Comparison of ENCODE assay signal across 23 mouse cellular contexts in the genomic region with DNA sequence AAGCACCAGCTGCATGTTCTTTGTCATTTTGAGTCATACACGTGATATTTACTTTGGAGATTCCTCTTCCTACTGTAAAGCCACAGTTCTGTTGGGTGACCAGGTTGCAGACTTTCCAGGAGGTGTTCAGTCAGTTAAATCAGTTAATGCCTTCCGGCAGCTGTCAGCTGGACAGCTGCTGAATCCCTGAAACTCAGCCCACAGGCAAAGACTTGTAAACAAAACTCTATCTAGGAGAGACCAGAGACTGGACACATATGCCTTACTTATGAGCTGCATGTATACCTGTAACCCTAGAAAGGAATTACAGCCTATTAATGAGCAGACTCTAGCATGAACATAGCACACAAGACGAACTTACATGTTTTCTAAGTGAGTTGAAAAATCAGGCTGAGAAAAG.
DNase-seq lines count a peak whose midpoint lies in the region; ATAC-seq and TF ChIP-seq lines count a peak whose summit lies in the region.
"Had no signal": no experiment of that assay in that cellular context is flagged by ENCODE, and none has a peak within 500 bp of the region (broad histone marks: within the 10 kb centered on the region; RNA-seq: fewer than 3 reads in every experiment).

No protein-coding gene starts in this region.

- TF ChIP-seq POLR2A in CH12.LX (IDR thresholded peaks at IDR 0.05; ENCODE audit: low read depth, low read length) = no peak

- no peaks in the 10 kb centered on the region for H3K36me3 ChIP-seq in intestine, embryonic 15.5 days
- no peaks in the 10 kb centered on the region for H3K36me3 ChIP-seq in intestine, postnatal 0 days (ENCODE audit: control insufficient read depth, insufficient read depth)
- H3K36me3 ChIP-seq in CH12.LX (replicated peaks in 1 of 2; ENCODE audit: control insufficient read depth in 1 of 2, insufficient read depth in 1 of 2, low read length in 1 of 2) = no peaks in the 10 kb centered on the region
- H3K36me3 ChIP-seq in embryonic facial prominence, embryonic 11.5 days (replicated peaks; ENCODE audit: control insufficient read depth, insufficient read depth, low read depth, low read length) = no peaks in the 10 kb centered on the region
- H3K36me3 ChIP-seq in liver, postnatal 0 days (replicated peaks; ENCODE audit: insufficient read depth, low read length) = no peaks in the 10 kb centered on the region
- H3K36me3 ChIP-seq: embryonic facial prominence, embryonic 13.5 days; heart, embryonic 13.5 days; hindbrain, embryonic 12.5 days had no signal

- no peak for DNase-seq in CH12.LX (ENCODE audit: extremely low read depth)
- DNase-seq in embryonic facial prominence, embryonic 11.5 days (ENCODE audit: low spot score) = peak; percentile 19
- peak; percentile 16 for DNase-seq in mesoderm, embryonic 11.5 days (ENCODE audit: low read depth, low spot score)
- no peak for DNase-seq in liver, postnatal 0 days
- DNase-seq in frontal cortex, postnatal 36 days (ENCODE audit: low spot score in 2 of 2) = no peak
- no peak for DNase-seq in left cerebral cortex, postnatal 36 days (ENCODE audit: low spot score in 2 of 2)
- DNase-seq: adrenal gland, adult 8-10 months; adrenal gland, postnatal 36 days; cerebellum, adult 11 months; cerebellum, adult 8-10 months; cerebellum, postnatal 14 days; forebrain, postnatal 0 days; gastrocnemius, postnatal 36 days; heart, adult 11 months; heart, postnatal 4 days had no signal

- no peak overlapping the region for H3K9ac ChIP-seq in intestine, embryonic 15.5 days
- H3K9ac ChIP-seq in intestine, postnatal 0 days (ENCODE audit: low read depth, low read length) = no peak overlapping the region
- H3K9ac ChIP-seq in CH12.LX (ENCODE audit: insufficient read depth, low read depth) = no peak overlapping the region
- H3K9ac ChIP-seq in embryonic facial prominence, embryonic 11.5 days (replicated peaks; ENCODE audit: low read length) = no peak overlapping the region
- H3K9ac ChIP-seq in liver, postnatal 0 days (replicated peaks) = no peak overlapping the region
- H3K9ac ChIP-seq: embryonic facial prominence, embryonic 13.5 days; forebrain, embryonic 13.5 days; forebrain, postnatal 0 days; heart, embryonic 13.5 days; hindbrain, embryonic 12.5 days had no signal

- no peaks in the 10 kb centered on the region for H3K27me3 ChIP-seq in intestine, embryonic 15.5 days (replicated peaks)
- no peaks in the 10 kb centered on the region for H3K27me3 ChIP-seq in intestine, postnatal 0 days (replicated peaks; ENCODE audit: control insufficient read depth, insufficient read depth, low read length)
- H3K27me3 ChIP-seq in CH12.LX (replicated peaks) = no peaks in the 10 kb centered on the region
- H3K27me3 ChIP-seq in embryonic facial prominence, embryonic 11.5 days (ENCODE audit: control insufficient read depth, insufficient read depth, low read length) = no peaks in the 10 kb centered on the region
- H3K27me3 ChIP-seq in liver, postnatal 0 days (ENCODE audit: insufficient read depth, low read length) = no peaks in the 10 kb centered on the region
- H3K27me3 ChIP-seq: embryonic facial prominence, embryonic 13.5 days; forebrain, embryonic 13.5 days; heart, embryonic 13.5 days; hindbrain, embryonic 12.5 days had no signal

- H3K4me3 ChIP-seq in intestine, embryonic 15.5 days (replicated peaks) = no peak overlapping the region
- H3K4me3 ChIP-seq in intestine, postnatal 0 days (ENCODE audit: low read depth, low read length) = no peak overlapping the region
- no peak overlapping the region for H3K4me3 ChIP-seq in CH12.LX (replicated peaks in 1 of 3; ENCODE audit: low read depth in 2 of 3, low read length in 2 of 3, poor library complexity in 1 of 3)
- H3K4me3 ChIP-seq in embryonic facial prominence, embryonic 11.5 days (ENCODE audit: low read depth, low read length) = no peak overlapping the region
- no peak overlapping the region for H3K4me3 ChIP-seq in liver, postnatal 0 days (ENCODE audit: low read depth, low read length)
- H3K4me3 ChIP-seq: embryonic facial prominence, embryonic 13.5 days; forebrain, embryonic 13.5 days; heart, embryonic 13.5 days; hindbrain, embryonic 12.5 days had no signal

- H3K4me2 ChIP-seq in intestine, embryonic 15.5 days (replicated peaks) = no peak overlapping the region
- no peak overlapping the region for H3K4me2 ChIP-seq in intestine, postnatal 0 days (replicated peaks; ENCODE audit: low read depth)
- no peak overlapping the region for H3K4me2 ChIP-seq in CH12.LX (ENCODE audit: insufficient read depth, low read depth, poor library complexity, severe bottlenecking)
- H3K4me2 ChIP-seq in embryonic facial prominence, embryonic 11.5 days (ENCODE audit: low read depth, low read length) = no peak overlapping the region
- H3K4me2 ChIP-seq in liver, postnatal 0 days (ENCODE audit: low read depth, low read length) = no peak overlapping the region
- H3K4me2 ChIP-seq: embryonic facial prominence, embryonic 13.5 days; forebrain, embryonic 13.5 days; heart, embryonic 13.5 days; hindbrain, embryonic 12.5 days had no signal

- in situ Hi-C loops in CH12.LX (cut with MboI; ENCODE audit: low pct_ligation_motif_present, low pct_unique_long_range_greater_than_20kb, low sequenced_read_pairs) = no loop called here

- H3K79me2 ChIP-seq in CH12.LX (replicated peaks; ENCODE audit: control insufficient read depth, extremely low read depth, insufficient read depth, poor library complexity, severe bottlenecking) = no peaks in the 10 kb centered on the region

- no peak for TF ChIP-seq EP300 in CH12.LX (IDR thresholded peaks at IDR 0.05; ENCODE audit: low read length)
- TF ChIP-seq EP300 in liver, postnatal 0 days (IDR thresholded peaks at IDR 0.05; ENCODE audit: low read depth) = no peak

- peak; percentile 53; the same call in 1 of the 2 replicates for ATAC-seq in intestine, embryonic 15.5 days
- ATAC-seq in intestine, postnatal 0 days = no peak
- ATAC-seq in embryonic facial prominence, embryonic 11.5 days (replicated peaks; ENCODE audit: insufficient number of reproducible peaks, low FRiP score, low TSS enrichment, low read depth) = no peak
- ATAC-seq in liver, postnatal 0 days = no peak
- ATAC-seq: forebrain, embryonic 13.5 days; forebrain, postnatal 0 days; hindbrain, embryonic 16.5 days; inflammation-experienced regulatory T-cells, adult 6 months had no signal

- no peak for TF ChIP-seq RAD21 in CH12.LX (IDR thresholded peaks at IDR 0.05; ENCODE audit: low read depth, low read length)

- WGBS in intestine, embryonic 15.5 days = 42% methylated on average over 3 of the region's 3 CpGs
- 53% methylated on average over 3 of the region's 3 CpGs for WGBS in intestine, postnatal 0 days
- WGBS in embryonic facial prominence, embryonic 11.5 days = 55% methylated on average over 3 of the region's 3 CpGs
- WGBS in liver, postnatal 0 days (ENCODE audit: insufficient replicate concordance) = 49% methylated on average over 3 of the region's 3 CpGs

- intact Hi-C loops in left cerebral cortex, postnatal 36 days (cut with DNase I) = no loop called here

- no peak overlapping the region for H3K27ac ChIP-seq in intestine, embryonic 15.5 days
- H3K27ac ChIP-seq in intestine, postnatal 0 days (ENCODE audit: low read depth, low read length) = no peak overlapping the region
- H3K27ac ChIP-seq in CH12.LX (ENCODE audit: insufficient read depth, low read depth) = no peak overlapping the region
- no peak overlapping the region for H3K27ac ChIP-seq in embryonic facial prominence, embryonic 11.5 days (replicated peaks; ENCODE audit: low read depth, low read length)
- no peak overlapping the region for H3K27ac ChIP-seq in liver, postnatal 0 days (ENCODE audit: low read depth)
- H3K27ac ChIP-seq: embryonic facial prominence, embryonic 13.5 days; forebrain, embryonic 13.5 days; heart, embryonic 13.5 days; hindbrain, embryonic 12.5 days had no signal

- no peaks in the 10 kb centered on the region for H3K9me3 ChIP-seq in intestine, embryonic 15.5 days
- no peaks in the 10 kb centered on the region for H3K9me3 ChIP-seq in intestine, postnatal 0 days (ENCODE audit: control insufficient read depth)
- no peaks in the 10 kb centered on the region for H3K9me3 ChIP-seq in CH12.LX (replicated peaks; ENCODE audit: low read length)
- H3K9me3 ChIP-seq in embryonic facial prominence, embryonic 11.5 days (replicated peaks; ENCODE audit: control insufficient read depth, low read length) = no peaks in the 10 kb centered on the region
- H3K9me3 ChIP-seq in liver, postnatal 0 days (ENCODE audit: low read length) = no peaks in the 10 kb centered on the region
- H3K9me3 ChIP-seq: embryonic facial prominence, embryonic 13.5 days; forebrain, embryonic 13.5 days; heart, embryonic 13.5 days; hindbrain, embryonic 12.5 days had no signal

- no peaks in the 10 kb centered on the region for H3K4me1 ChIP-seq in intestine, embryonic 15.5 days (replicated peaks)
- H3K4me1 ChIP-seq in intestine, postnatal 0 days (replicated peaks; ENCODE audit: control insufficient read depth, insufficient read depth, low read length) = no peaks in the 10 kb centered on the region
- H3K4me1 ChIP-seq in CH12.LX (ENCODE audit: control insufficient read depth in 1 of 2, insufficient read depth in 2 of 2) = no peaks in the 10 kb centered on the region
- no peaks in the 10 kb centered on the region for H3K4me1 ChIP-seq in embryonic facial prominence, embryonic 11.5 days (ENCODE audit: control insufficient read depth, insufficient read depth, low read length)
- H3K4me1 ChIP-seq in liver, postnatal 0 days (ENCODE audit: insufficient read depth) = no peaks in the 10 kb centered on the region
- H3K4me1 ChIP-seq: embryonic facial prominence, embryonic 13.5 days; forebrain, embryonic 13.5 days; heart, embryonic 13.5 days; hindbrain, embryonic 12.5 days had no signal

- dilution Hi-C loops in CH12.LX (cut with MboI; ENCODE audit: extremely low pct_ligation_motif_present, extremely low pct_unique_long_range_greater_than_20kb, low sequenced_read_pairs) = no loop called here

- no peak for TF ChIP-seq CTCF in intestine, postnatal 0 days (IDR thresholded peaks at IDR 0.05; ENCODE audit: low read depth)
- no peak for TF ChIP-seq CTCF in CH12.LX (conservative IDR thresholded peaks at IDR 0.05 in 1 of 2, IDR thresholded peaks at IDR 0.05 in 1 of 2; ENCODE audit: low read depth in 2 of 2, low read length in 2 of 2)
- no peak for TF ChIP-seq CTCF in liver, postnatal 0 days (IDR thresholded peaks at IDR 0.05; ENCODE audit: low read depth)

TF ChIP-seq in CH12.LX, 34 proteins besides CTCF, POLR2A, EP300 and RAD21:
- TF ChIP-seq SIN3A (IDR thresholded peaks at IDR 0.05; ENCODE audit: low read length) (no peak), E2F4 (IDR thresholded peaks at IDR 0.05; ENCODE audit: insufficient replicate concordance, low read depth, low read length) (no peak), HCFC1 (IDR thresholded peaks at IDR 0.05; ENCODE audit: low read depth, low read length) (no peak), BHLHE40 (IDR thresholded peaks at IDR 0.05; ENCODE audit: low read depth, low read length) (peak; percentile 48), SMC3 (IDR thresholded peaks at IDR 0.05; ENCODE audit: low read depth, low read length) (no peak)

Comparison
In these comparisons a context has a peak if more than half of its experiments do, and no peak if none do; other contexts are left out.
1. DNase-seq: peak in embryonic facial prominence, embryonic 11.5 days (single experiment) and mesoderm, embryonic 11.5 days (single experiment); none in CH12.LX (single experiment), liver, postnatal 0 days (single experiment), frontal cortex, postnatal 36 days (0 of 2) and left cerebral cortex, postnatal 36 days (0 of 2).